Mouse (Mus musculus): Measurements from ENCODE around the gene Lrr1.

Lrr1 gene

DNA sequence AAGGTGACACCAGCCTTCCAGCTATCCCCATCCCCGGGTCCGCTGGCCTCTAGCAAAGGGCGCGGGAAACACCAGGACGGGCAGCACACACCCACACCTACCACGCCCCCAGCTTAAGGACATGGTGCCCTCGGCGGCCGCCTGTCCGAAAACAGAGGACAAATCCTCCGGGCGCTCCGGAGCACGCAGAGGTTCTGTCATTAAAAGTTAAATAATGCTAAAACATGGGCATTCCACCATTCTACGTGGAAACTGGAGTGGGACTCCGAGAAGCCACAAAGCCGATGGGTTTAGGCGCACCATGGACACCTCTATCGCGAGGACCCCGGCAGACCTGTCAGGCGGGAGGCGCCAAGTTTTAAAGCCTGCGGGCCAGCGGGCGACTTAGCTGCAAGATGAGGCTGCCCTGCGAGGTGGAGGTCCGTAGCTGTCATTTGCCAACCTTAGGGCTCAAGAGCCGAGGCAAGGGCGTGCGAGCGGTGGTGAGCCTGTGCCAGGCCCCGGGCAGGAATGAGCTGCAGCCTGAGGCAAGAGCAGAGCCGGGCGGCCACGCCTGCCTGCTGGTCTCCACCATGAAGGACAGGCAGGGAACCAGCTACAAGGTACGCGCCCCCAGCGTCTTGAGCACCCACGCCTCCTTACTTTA lies at the start of gene Lrr1:
Lrr1 (plus strand) TSS at position 354 of the 646 bp plus-strand sequence.
- Histone ChIP-seq H3K27me3 (ENCODE audit: control insufficient read depth, insufficient read depth, low read length, poor library complexity, severe bottlenecking) (no peaks in the 10 kb centered on the region), H3K36me3 (ENCODE audit: control insufficient read depth, insufficient read depth, low read length, poor library complexity, severe bottlenecking) (no peaks in the 10 kb centered on the region)
- DNase-seq (ENCODE audit: low read depth, low spot score), result peak; percentile 90

- Histone ChIP-seq H3K27me3 (ENCODE audit: control insufficient read depth, insufficient read depth, low read length, poor library complexity, severe bottlenecking) (no peaks in the 10 kb centered on the region), H3K36me3 (ENCODE audit: control insufficient read depth, insufficient read depth, low read length, poor library complexity, severe bottlenecking) (no peaks in the 10 kb centered on the region)
- DNase-seq (ENCODE audit: low read depth, low spot score), result no peak
These were observed 48.7 kb upstream of the Lrr1 start for GRCm38 (mm10) chr12:69119908-69120307.

- DNase-seq (ENCODE audit: low read depth, low spot score), result no peak
- Histone ChIP-seq H3K36me3 (ENCODE audit: control insufficient read depth, insufficient read depth, low read length, poor library complexity, severe bottlenecking) (no peaks in the 10 kb centered on the region), H3K27me3 (ENCODE audit: control insufficient read depth, insufficient read depth, low read length, poor library complexity, severe bottlenecking) (no peaks in the 10 kb centered on the region)
These were observed 45.8 kb upstream of the Lrr1 start for GRCm38 (mm10) chr12:69122801-69123200.

DNA sequence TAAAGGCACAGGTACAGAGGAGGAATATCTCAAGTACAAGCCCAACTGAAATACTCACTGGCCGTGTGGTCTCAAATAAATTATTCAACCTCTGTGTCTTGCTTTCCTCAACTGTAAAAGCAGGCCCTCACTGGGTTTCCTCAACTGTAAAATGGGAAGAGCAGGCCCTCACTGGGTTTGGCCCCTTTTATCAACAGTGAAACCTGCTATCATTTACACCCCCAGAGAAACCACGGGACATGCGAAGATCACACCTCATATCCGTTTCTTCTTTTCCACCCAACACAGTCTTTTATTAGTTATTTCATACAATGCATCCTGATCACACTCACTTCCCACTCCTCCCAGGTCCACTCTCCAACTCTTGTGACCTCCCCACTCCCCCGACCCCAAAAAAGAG lies 43.5 kb upstream of the Lrr1 start:
- no peaks in the 10 kb centered on the region for H3K36me3 ChIP-seq (ENCODE audit: control insufficient read depth, insufficient read depth, low read length, poor library complexity, severe bottlenecking)
- H3K27me3 ChIP-seq (ENCODE audit: control insufficient read depth, insufficient read depth, low read length, poor library complexity, severe bottlenecking), result no peaks in the 10 kb centered on the region
- no peak for DNase-seq (ENCODE audit: low read depth, low spot score)

GRCm38 (mm10) chr12:69127170-69127569 lies 41.4 kb upstream of the Lrr1 start:
- no peaks in the 10 kb centered on the region for H3K36me3 ChIP-seq (ENCODE audit: control insufficient read depth, insufficient read depth, low read length, poor library complexity, severe bottlenecking)
- peak; percentile 64 for DNase-seq (ENCODE audit: low read depth, low spot score)
- no peaks in the 10 kb centered on the region for H3K27me3 ChIP-seq (ENCODE audit: control insufficient read depth, insufficient read depth, low read length, poor library complexity, severe bottlenecking)

DNA sequence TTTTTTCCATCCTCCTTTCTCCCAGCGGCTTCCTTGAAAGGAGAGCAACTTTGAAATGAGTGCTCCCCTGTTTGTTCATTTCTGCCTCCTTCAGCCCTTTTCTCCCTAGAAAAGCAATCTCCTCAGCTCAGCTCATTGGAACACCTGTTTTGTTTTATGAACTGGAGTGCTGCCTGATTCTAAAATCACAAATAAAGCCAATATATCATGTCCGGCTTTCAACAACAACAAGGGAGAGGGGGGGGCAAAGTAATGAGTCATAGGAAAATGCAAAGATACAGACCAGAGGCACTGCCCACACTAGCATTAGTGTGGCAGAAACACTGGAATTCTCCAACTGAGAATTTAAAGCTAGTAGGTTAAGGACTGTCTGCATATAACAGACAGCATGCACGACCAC lies 41.0 kb upstream of the Lrr1 start:
- no peak for DNase-seq (ENCODE audit: low read depth, low spot score)
- Histone ChIP-seq H3K36me3 (ENCODE audit: control insufficient read depth, insufficient read depth, low read length, poor library complexity, severe bottlenecking) (no peaks in the 10 kb centered on the region), H3K27me3 (ENCODE audit: control insufficient read depth, insufficient read depth, low read length, poor library complexity, severe bottlenecking) (no peaks in the 10 kb centered on the region)

DNA sequence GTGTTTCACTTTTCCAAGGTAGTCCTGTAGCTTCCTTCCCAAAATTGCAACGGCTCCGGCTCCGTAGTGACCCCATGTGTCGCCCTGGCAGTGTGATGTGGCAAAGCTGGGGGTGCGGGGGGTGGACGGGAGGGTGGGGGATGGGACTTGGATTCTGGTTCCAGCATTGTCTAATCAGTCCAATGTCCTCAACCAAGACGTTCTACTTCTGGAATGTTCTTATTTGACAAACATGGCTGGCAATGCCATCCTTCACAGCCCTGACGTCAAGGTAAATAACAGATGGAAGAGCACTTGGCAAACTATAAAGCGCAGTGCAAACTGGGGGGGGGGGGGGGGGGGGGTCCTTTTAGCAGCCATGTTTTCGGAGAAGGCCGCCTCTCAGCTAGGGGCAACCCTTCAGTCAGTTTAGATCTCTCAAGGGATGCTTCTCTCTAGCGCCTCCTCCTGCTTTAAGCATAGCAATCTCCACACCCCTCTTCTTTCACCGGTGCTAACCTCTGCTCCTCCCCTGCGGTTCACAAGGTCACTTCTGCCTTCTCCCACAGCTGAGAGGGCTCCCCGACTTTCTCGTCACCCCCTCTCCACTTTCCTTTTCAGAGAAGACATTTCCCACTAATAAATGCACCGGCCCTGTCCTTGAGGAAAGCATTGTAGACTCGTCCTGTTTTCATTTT lies 38.8 kb upstream of the Lrr1 start:
- no peaks in the 10 kb centered on the region for H3K36me3 ChIP-seq (ENCODE audit: control insufficient read depth, insufficient read depth, low read length, poor library complexity, severe bottlenecking)
- peak; percentile 28 for DNase-seq (ENCODE audit: low read depth, low spot score)
- no peaks in the 10 kb centered on the region for H3K27me3 ChIP-seq (ENCODE audit: control insufficient read depth, insufficient read depth, low read length, poor library complexity, severe bottlenecking)

- Histone ChIP-seq H3K36me3 (ENCODE audit: control insufficient read depth, insufficient read depth, low read length, poor library complexity, severe bottlenecking) (no peaks in the 10 kb centered on the region), H3K27me3 (ENCODE audit: control insufficient read depth, insufficient read depth, low read length, poor library complexity, severe bottlenecking) (no peaks in the 10 kb centered on the region)
- DNase-seq (ENCODE audit: low read depth, low spot score), result peak; percentile 11
These were observed 38.1 kb upstream of the Lrr1 start for GRCm38 (mm10) chr12:69130486-69130885.

GRCm38 (mm10) chr12:69131267-69131666 lies 37.3 kb upstream of the Lrr1 start:
- no peak for DNase-seq (ENCODE audit: low read depth, low spot score)
- H3K27me3 ChIP-seq (ENCODE audit: control insufficient read depth, insufficient read depth, low read length, poor library complexity, severe bottlenecking), result no peaks in the 10 kb centered on the region
- H3K36me3 ChIP-seq (ENCODE audit: control insufficient read depth, insufficient read depth, low read length, poor library complexity, severe bottlenecking), result no peaks in the 10 kb centered on the region

GRCm38 (mm10) chr12:69131981-69132380 lies 36.6 kb upstream of the Lrr1 start:
- Histone ChIP-seq H3K36me3 (ENCODE audit: control insufficient read depth, insufficient read depth, low read length, poor library complexity, severe bottlenecking) (no peaks in the 10 kb centered on the region), H3K27me3 (ENCODE audit: control insufficient read depth, insufficient read depth, low read length, poor library complexity, severe bottlenecking) (no peaks in the 10 kb centered on the region)
- DNase-seq (ENCODE audit: low read depth, low spot score), result peak; percentile 52

DNA sequence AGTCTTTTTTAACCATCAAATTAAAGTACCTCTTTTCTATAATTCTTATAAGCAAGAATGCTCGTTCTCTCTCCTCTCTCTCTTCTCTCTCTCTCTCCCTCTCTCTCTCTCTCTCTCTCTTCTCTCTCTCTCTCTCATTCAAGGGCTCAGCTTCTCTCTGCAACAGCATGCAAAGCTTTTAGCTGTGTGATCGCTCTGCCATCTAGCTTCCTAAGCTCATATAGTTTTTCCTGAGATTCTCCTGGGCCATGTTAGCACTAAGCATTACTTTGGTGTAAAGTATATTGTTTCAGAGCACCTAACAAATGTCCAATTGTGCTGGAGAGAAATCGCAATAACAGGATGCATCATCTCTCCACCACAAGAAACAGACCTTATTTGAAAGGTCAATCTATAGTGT lies 29.4 kb upstream of the Lrr1 start:
- DNase-seq (ENCODE audit: low read depth, low spot score), result no peak
- H3K36me3 ChIP-seq (ENCODE audit: control insufficient read depth, insufficient read depth, low read length, poor library complexity, severe bottlenecking), result no peaks in the 10 kb centered on the region
- H3K27me3 ChIP-seq (ENCODE audit: control insufficient read depth, insufficient read depth, low read length, poor library complexity, severe bottlenecking), result no peaks in the 10 kb centered on the region

GRCm38 (mm10) chr12:69139841-69140240 lies 28.8 kb upstream of the Lrr1 start:
- no peaks in the 10 kb centered on the region for H3K27me3 ChIP-seq (ENCODE audit: control insufficient read depth, insufficient read depth, low read length, poor library complexity, severe bottlenecking)
- DNase-seq (ENCODE audit: low read depth, low spot score), result no peak

DNA sequence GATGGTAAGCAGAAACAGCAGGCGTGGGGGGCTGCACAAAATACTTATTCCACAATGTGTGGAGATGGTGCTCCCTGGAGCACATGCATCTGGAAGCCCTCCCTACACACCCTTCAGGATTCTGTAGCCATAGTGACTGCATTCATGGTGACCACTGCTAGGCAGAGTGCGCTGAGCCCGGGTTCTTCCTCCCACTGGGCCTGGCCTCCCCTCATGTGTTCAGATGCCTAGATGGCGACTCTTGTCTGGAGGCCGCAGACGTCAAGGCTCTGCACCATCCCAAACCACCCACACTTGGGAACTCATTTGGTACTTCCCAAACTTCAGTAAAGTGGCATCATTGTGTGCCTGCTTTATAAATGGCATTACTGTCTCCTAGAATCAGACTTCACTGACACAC lies 25.2 kb upstream of the Lrr1 start:
- DNase-seq (ENCODE audit: low read depth, low spot score), result no peak
- H3K27me3 ChIP-seq (ENCODE audit: control insufficient read depth, insufficient read depth, low read length, poor library complexity, severe bottlenecking), result no peaks in the 10 kb centered on the region
- no peaks in the 10 kb centered on the region for H3K36me3 ChIP-seq (ENCODE audit: control insufficient read depth, insufficient read depth, low read length, poor library complexity, severe bottlenecking)

More at GRCm38 (mm10) chr12:69139841-69140240, 28.8 kb upstream of the Lrr1 start:
- H3K36me3 ChIP-seq (ENCODE audit: control insufficient read depth, insufficient read depth, low read length, poor library complexity, severe bottlenecking), result no peaks in the 10 kb centered on the region

DNA sequence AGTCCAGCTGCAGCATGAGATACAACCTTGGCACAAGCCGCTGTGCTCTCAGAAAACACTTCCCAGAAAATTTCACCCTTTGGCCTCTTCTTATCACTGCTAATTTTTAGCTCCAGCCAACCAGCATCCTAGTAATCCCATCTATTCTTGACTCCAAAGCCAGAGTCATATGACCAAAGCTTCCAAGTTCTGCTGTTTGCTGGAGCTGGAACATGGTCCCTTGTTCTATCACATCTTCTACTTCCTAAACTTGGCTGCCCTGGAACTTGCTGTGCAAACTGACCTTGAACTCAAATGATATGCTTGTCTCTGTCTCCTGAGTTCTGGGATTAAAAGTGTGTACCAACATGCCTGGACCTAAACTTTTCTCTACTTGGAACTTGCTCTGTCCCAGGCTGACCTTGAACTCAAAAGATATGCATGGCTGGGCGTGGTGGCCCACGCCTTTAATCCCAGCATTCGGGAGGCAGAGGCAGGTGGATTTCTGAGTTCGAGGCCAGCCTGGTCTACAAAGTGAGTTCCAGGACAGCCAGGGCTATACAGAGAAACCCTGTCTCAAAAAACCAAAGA lies 21.4 kb upstream of the Lrr1 start:
- DNase-seq (ENCODE audit: low read depth, low spot score), result no peak
- no peaks in the 10 kb centered on the region for H3K36me3 ChIP-seq (ENCODE audit: control insufficient read depth, insufficient read depth, low read length, poor library complexity, severe bottlenecking)
- H3K27me3 ChIP-seq (ENCODE audit: control insufficient read depth, insufficient read depth, low read length, poor library complexity, severe bottlenecking), result no peaks in the 10 kb centered on the region

- H3K27me3 ChIP-seq (ENCODE audit: control insufficient read depth, insufficient read depth, low read length, poor library complexity, severe bottlenecking), result no peaks in the 10 kb centered on the region
These were observed 18.6 kb upstream of the Lrr1 start for GRCm38 (mm10) chr12:69150049-69150448.

More at GRCm38 (mm10) chr12:69150049-69150448, 18.6 kb upstream of the Lrr1 start:
- DNase-seq (ENCODE audit: low read depth, low spot score), result no peak
- H3K36me3 ChIP-seq (ENCODE audit: control insufficient read depth, insufficient read depth, low read length, poor library complexity, severe bottlenecking), result no peaks in the 10 kb centered on the region

All from splenic B cell, adult 2 months (primary cell).